Mouse (Mus musculus): ENCODE data around the gene Emp1. TPM values are rescaled to one million over a fixed set of nuclear protein-coding genes. Genes with fewer than 3 reads are reported as not detected.

The Emp1 gene
- total and polyA plus RNA-seq, 2 experiments from 2014 or later = 8.6 to 53.2 TPM

- 65% methylated on average over 3 of the region's 3 CpGs for WGBS
- ATAC-seq = no peak
Observed at GRCm38 (mm10) chr6:135362098-135362458, 267 bp upstream of the Emp1 start.

GRCm38 (mm10) chr6:135363344-135364040 lies 1.1 kb downstream of the Emp1 start:
- Histone ChIP-seq H3K36me3 (ENCODE audit: insufficient read depth, low read length) (no peaks in the 10 kb centered on the region), H3K27me3 (ENCODE audit: insufficient read depth, low read length) (no peaks in the 10 kb centered on the region), H3K27ac (peak overlapping the region; percentile 38; the same call in 1 of the 2 replicates), H3K9ac (replicated peaks; ENCODE audit: low read length) (peak overlapping the region; percentile 22; the same call in 1 of the 2 replicates), H3K4me1 (ENCODE audit: insufficient read depth, low read length) (peaks cover 15% of the 10 kb centered on the region), H3K4me2 (ENCODE audit: low read depth, low read length) (peak overlapping the region; percentile 41), H3K9me3 (ENCODE audit: low read length) (no peaks in the 10 kb centered on the region), H3K4me3 (ENCODE audit: low read length) (peak overlapping the region; percentile 19)
- WGBS = 56% methylated on average over 10 of the region's 10 CpGs
- no peak for TF ChIP-seq CTCF (IDR thresholded peaks at IDR 0.05; ENCODE audit: low read depth)
- DNase-seq (ENCODE audit: low spot score) (no peak), ATAC-seq (no peak)

More at GRCm38 (mm10) chr6:135362098-135362458, 267 bp upstream of the Emp1 start:
- no peak for DNase-seq (ENCODE audit: low spot score)
- no peak overlapping the region for H3K4me3 ChIP-seq (ENCODE audit: low read length)
- no peak for TF ChIP-seq CTCF (IDR thresholded peaks at IDR 0.05; ENCODE audit: low read depth)
- H3K4me1 ChIP-seq (ENCODE audit: insufficient read depth, low read length) = peaks cover 8% of the 10 kb centered on the region
- H3K9ac ChIP-seq (replicated peaks; ENCODE audit: low read length) = no peak overlapping the region
- no peaks in the 10 kb centered on the region for H3K27me3 ChIP-seq (ENCODE audit: insufficient read depth, low read length)
- H3K36me3 ChIP-seq (ENCODE audit: insufficient read depth, low read length) = no peaks in the 10 kb centered on the region
- H3K4me2 ChIP-seq (ENCODE audit: low read depth, low read length) = peak overlapping the region; percentile 41; the same call in 1 of the 2 replicates
- no peaks in the 10 kb centered on the region for H3K9me3 ChIP-seq (ENCODE audit: low read length)
- H3K27ac ChIP-seq = 0 out of 2 replicates have a peak overlapping the region, but pooled peaks have one; percentile 32

GRCm38 (mm10) chr6:135364041-135364745 lies 1.8 kb downstream of the Emp1 start:
- no peaks in the 10 kb centered on the region for H3K27me3 ChIP-seq (ENCODE audit: insufficient read depth, low read length)
- ATAC-seq = peak; percentile 13; the same call in 1 of the 2 replicates
- DNase-seq (ENCODE audit: low spot score) = no peak
- H3K9me3 ChIP-seq (ENCODE audit: low read length) = no peaks in the 10 kb centered on the region
- no peak overlapping the region for H3K4me3 ChIP-seq (ENCODE audit: low read length)
- peaks cover 15% of the 10 kb centered on the region for H3K4me1 ChIP-seq (ENCODE audit: insufficient read depth, low read length)
- H3K4me2 ChIP-seq (ENCODE audit: low read depth, low read length) = peak overlapping the region; percentile 41; the same call in 1 of the 2 replicates
- no peak for TF ChIP-seq CTCF (IDR thresholded peaks at IDR 0.05; ENCODE audit: low read depth)
- peak overlapping the region; percentile 14; the same call in 1 of the 2 replicates for H3K9ac ChIP-seq (replicated peaks; ENCODE audit: low read length)
- WGBS = 45% methylated on average over 9 of the region's 9 CpGs
- H3K27ac ChIP-seq = peak overlapping the region; percentile 38; the same call in 1 of the 2 replicates
- H3K36me3 ChIP-seq (ENCODE audit: insufficient read depth, low read length) = no peaks in the 10 kb centered on the region

GRCm38 (mm10) chr6:135364891-135365301 lies 2.6 kb downstream of the Emp1 start:
- Histone ChIP-seq H3K4me1 (ENCODE audit: insufficient read depth, low read length) (peaks cover 15% of the 10 kb centered on the region), H3K4me2 (ENCODE audit: low read depth, low read length) (peak overlapping the region; percentile 41), H3K9ac (replicated peaks; ENCODE audit: low read length) (no peak overlapping the region), H3K9me3 (ENCODE audit: low read length) (no peaks in the 10 kb centered on the region), H3K27me3 (ENCODE audit: insufficient read depth, low read length) (no peaks in the 10 kb centered on the region), H3K4me3 (ENCODE audit: low read length) (no peak overlapping the region), H3K27ac (peak overlapping the region; percentile 6; the same call in 1 of the 2 replicates), H3K36me3 (ENCODE audit: insufficient read depth, low read length) (no peaks in the 10 kb centered on the region)
- TF ChIP-seq CTCF (IDR thresholded peaks at IDR 0.05; ENCODE audit: low read depth) = no peak
- peak; percentile 55 for ATAC-seq
- peak; percentile 69 for DNase-seq (ENCODE audit: low spot score)
- 40% methylated on average over 6 of the region's 6 CpGs for WGBS

- ATAC-seq = no peak
- no peaks in the 10 kb centered on the region for H3K27me3 ChIP-seq (ENCODE audit: insufficient read depth, low read length)
- no peak overlapping the region for H3K4me2 ChIP-seq (ENCODE audit: low read depth, low read length)
- H3K36me3 ChIP-seq (ENCODE audit: insufficient read depth, low read length) = no peaks in the 10 kb centered on the region
- H3K4me3 ChIP-seq (ENCODE audit: low read length) = no peak overlapping the region
- H3K27ac ChIP-seq = 0 out of 2 replicates have a peak overlapping the region, but pooled peaks have one; percentile 6
- no peaks in the 10 kb centered on the region for H3K9me3 ChIP-seq (ENCODE audit: low read length)
- TF ChIP-seq CTCF (IDR thresholded peaks at IDR 0.05; ENCODE audit: low read depth) = no peak
- H3K9ac ChIP-seq (replicated peaks; ENCODE audit: low read length) = no peak overlapping the region
- DNase-seq (ENCODE audit: low spot score) = no peak
- 83% methylated on average over 4 of the region's 4 CpGs for WGBS
- peaks cover 15% of the 10 kb centered on the region for H3K4me1 ChIP-seq (ENCODE audit: insufficient read depth, low read length)
Observed at GRCm38 (mm10) chr6:135365614-135366013, 3.3 kb downstream of the Emp1 start.

GRCm38 (mm10) chr6:135368230-135368629 lies 5.9 kb downstream of the Emp1 start:
- peak overlapping the region; percentile 67; the same call in 1 of the 2 replicates for H3K27ac ChIP-seq
- H3K9me3 ChIP-seq (ENCODE audit: low read length) = no peaks in the 10 kb centered on the region
- H3K27me3 ChIP-seq (ENCODE audit: insufficient read depth, low read length) = no peaks in the 10 kb centered on the region
- H3K4me3 ChIP-seq (ENCODE audit: low read length) = no peak overlapping the region
- TF ChIP-seq CTCF (IDR thresholded peaks at IDR 0.05; ENCODE audit: low read depth) = no peak
- H3K4me2 ChIP-seq (ENCODE audit: low read depth, low read length) = no peak overlapping the region
- no peaks in the 10 kb centered on the region for H3K36me3 ChIP-seq (ENCODE audit: insufficient read depth, low read length)
- no peak overlapping the region for H3K9ac ChIP-seq (replicated peaks; ENCODE audit: low read length)
- DNase-seq (ENCODE audit: low spot score) = peak; percentile 83
- peak; percentile 93 for ATAC-seq
- H3K4me1 ChIP-seq (ENCODE audit: insufficient read depth, low read length) = peaks cover 7% of the 10 kb centered on the region; the same call in 1 of the 2 replicates
- 28% methylated on average over 6 of the region's 6 CpGs for WGBS

Data from hindbrain, postnatal 0 days (tissue).